Mouse (Mus musculus): Measurements from ENCODE around the gene Bcl2l14.

Gene Bcl2l14

DNA sequence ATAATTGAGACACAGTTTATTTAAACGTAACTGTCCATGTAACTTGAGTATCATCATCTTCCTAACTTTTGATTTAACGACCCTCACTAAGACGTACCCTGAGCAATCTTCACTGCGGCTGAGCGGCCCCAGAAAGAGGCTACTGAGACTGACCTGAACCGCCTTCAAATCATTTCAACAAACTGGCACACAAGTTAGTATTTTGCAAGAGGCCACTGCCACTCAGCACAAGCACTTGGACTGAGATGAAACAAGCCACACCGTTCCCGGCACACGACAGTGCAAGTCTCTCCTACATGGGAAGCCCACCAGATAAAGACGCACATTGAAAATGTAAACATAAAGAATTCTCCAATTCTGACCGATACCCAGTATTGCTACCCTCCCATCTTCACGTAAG, 52.3 kb downstream of the Bcl2l14 start:
- no peak for DNase-seq

DNA sequence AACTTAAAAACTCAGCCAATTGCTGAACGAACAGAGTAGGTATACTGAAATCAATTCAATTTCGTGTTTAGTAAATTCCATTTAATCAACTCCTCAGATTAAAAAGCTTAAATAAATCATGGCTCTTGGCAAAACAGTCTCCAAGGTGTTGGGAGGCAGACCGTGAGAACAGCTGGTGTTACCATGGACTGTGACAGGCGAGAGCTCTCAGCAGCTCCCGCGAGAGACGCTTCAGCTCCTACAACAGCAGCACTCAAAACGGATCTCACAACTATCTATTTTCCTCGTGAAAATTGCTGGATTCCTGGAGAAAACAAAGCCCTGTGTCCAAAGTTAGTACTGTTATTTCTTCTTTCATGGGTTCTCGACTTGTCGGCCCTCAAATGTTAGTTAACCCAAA, 53.8 kb downstream of the Bcl2l14 start:
- no peak for DNase-seq

DNA sequence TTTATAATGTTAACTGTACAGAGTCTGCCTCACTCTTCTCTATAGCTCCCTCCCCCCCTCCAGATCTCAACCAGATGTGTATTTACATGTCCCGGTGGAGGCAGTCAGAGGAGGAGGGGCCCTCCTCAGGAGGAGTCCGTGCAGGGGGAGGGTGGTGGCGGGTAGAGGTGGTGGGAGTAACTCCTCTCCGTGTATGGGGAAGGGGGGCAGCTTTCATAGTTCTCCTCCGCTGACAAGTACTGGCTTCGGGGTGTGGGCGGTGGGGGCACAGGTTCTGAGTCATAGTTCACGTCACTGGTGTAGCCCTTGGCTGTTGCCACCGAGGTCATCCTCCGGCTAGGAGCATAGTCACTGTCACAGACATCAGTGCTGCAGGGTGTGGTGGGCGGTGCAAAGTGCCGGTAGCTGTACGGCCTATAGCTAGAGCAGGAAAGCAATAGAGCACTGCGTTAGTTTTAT, 54.6 kb downstream of the Bcl2l14 start:
- DNase-seq, result no peak

DNA sequence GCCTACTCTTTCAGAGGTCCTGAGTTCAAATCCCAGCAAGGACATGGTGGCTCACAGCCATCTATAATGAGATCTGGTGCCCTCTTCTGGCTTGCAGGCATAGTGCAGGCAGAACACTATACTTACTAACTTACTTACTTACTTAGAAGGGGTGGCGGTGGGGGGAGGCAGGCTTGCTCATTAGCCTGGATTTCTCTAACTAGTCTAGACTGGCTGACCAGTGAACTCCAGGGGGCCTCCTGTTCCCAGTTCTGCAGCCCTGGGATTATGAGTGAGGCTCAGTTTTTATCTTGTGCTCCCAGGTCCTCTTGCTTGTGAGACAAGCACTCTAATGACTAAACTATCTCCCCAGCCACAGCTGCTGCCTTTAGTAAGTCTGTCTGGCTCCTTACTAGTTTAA, 58.0 kb downstream of the Bcl2l14 start:
- no peak for DNase-seq

DNA sequence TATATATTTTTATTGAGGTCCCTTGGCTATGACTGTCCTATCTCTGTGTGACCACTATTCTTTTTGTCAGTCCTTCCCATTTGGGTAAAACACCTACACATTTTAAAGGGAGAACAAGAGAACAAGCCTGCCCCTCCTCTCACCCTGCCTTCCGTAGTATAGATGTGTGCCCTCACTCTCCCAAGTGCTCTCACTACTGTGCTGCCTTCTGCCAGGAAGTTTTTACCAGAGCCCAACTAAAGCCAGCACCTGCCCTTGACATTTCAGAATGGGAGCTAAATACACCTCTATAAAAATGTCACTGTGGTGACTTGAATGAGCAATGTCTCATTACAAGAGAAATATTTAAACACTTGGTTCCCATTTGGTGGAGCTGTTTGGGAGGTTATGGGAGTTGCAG, 62.3 kb downstream of the Bcl2l14 start:
- no peak for DNase-seq

DNA sequence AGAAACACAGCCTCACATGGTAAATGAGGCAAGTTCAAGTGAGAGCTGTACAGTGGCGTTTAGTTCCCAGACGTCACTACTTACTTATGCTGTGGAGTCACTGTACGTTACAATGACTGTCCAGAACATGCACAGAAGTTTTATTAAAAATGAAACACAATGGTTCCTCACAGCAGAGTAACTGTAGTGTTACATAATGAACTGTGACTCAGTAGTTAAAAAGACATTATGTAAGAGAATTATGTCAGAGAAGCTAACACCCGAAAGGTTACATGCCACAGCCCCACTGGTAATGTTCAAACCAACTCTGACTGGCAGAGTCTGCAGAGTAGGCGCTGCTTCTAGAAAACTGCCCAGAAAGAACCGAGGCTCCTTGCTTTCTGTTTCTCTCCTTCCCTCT, 65.1 kb downstream of the Bcl2l14 start:
- no peak for DNase-seq

DNA sequence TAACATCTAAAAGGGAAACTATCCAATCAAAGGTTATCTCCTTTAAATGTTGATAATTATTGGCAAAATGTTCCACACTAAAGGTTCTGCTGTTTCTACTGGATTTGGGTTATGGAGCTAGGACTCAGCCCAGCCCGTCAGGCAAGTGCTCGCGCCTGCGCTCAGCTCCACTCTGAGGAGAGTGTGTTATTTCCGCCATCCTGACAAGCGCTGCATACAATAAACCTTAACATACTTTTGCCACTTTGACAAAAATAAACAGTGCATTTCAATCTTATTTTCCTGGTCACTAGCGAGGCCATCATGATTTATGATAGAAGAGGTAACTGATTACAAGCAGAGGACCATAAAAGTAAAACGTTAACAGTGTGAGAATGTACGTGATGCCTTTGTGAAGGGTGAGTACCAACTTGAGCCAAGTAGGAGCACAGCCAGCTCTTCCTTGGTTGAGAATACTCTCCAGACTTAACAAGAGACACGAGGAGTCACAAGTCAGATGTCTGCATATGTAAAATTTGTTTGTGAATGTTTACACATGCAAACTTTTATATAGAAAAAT, 70.6 kb downstream of the Bcl2l14 start:
- no peak for DNase-seq

DNA sequence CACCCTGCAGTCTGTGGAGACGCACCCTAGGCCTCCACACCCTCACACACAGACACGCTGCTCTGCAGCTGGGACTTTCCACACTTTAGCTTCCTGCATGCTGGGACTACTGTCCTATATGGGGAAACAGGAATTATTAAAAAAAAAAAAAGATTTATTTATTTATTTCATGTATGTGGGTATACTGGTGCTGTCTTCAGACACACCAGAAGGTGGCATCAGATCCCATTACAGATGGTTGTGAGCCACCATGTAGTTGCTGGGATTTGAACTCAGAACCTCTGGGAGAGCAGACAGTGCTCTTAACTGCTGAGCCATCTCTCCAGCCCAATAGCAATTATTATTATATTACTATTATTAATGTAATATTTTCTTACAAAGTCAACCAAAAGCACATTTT, 73.2 kb downstream of the Bcl2l14 start:
- no peak for DNase-seq

DNA sequence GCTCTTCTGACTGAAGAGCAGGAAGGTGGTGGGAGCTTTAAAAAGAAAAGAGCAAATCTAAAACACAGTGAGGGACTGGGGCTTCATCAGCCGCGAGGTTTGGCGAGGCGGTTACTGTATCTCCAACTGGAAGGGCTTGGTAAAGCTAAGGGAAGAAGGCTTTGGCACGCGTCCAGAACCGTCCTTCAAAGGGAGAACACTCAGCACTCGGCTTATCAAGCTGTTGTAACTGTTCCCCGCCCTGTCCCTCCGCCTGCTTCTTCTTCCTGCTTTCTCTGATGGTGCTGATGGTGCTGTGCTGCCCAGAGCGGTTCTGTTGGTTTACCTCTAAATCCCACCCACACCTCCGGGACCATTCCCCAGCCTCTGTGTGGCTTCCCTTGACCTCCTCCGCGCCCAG, 74.7 kb downstream of the Bcl2l14 start:
- DNase-seq, result no peak

DNA sequence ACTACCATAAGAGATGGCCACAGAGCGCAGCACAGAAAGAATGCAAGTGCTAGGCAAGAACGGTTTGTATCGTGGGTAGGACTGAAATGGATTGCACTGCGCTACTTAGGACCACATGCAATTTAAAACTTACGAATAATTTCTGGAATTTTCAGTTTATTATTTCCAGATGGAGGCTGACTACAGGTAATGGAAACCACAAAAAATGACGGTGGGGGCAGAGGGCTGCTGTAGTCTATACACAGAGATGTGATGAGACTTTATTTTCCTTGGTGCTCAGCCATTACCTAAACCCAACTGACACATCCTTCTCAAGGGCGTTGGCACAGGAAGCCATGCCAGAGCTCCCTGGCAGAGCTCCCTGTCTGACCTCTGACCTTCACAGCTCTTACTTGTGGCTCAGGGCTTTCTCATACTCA, 77.0 kb downstream of the Bcl2l14 start:
- DNase-seq, result no peak

DNA sequence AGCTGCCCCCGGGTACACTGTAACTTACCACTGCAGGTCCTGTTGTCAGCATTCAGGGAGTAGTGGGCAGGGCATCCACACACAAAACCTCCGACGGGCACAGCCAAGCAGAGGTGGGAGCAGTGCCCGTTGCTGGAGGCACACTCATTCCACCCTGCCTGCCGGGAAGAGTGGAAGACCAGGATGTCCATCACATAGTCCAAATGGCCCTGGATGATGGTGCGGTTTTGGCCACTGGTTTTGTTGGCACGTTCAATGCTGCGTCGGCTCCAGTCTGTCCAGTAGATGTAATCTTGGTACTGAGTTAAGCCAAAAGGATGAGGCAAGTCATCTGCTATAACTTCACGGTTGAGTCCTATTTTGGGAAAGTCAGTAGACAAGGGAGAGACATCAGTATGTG, 83.4 kb downstream of the Bcl2l14 start:
- DNase-seq, result no peak

DNA sequence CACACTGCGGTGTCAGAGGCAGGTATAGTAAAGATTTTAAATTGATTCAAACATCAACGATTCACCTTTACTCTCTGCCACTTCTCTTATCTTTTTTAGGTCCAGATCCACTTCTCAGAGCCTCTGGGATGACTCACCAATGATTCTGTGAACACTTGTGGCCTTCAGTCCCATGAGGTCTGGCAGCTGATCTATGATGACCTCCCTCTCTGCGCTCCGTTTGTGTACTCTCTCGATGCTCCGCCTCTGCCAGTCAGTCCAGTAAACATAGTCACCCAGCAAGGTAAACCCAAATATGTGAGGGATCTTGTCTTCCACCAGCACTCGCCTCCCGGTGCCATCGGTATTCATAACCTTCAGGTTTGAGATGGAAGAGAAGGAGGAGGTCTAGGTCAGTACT, 90.2 kb downstream of the Bcl2l14 start:
- no peak for DNase-seq

Data from cerebellum, adult 11-12 months (tissue).